Mouse (Mus musculus): ENCODE data around the gene Plcb1. TPM values are rescaled to one million over a fixed set of nuclear protein-coding genes. Genes with fewer than 3 reads are reported as not detected.

The Plcb1 gene
- total RNA-seq, 1 experiment from 2014 or later: 2.3 TPM

GRCm38 (mm10) chr2:134896196-134896595 is 110.3 kb downstream of the Plcb1 start:
- no peak for ATAC-seq (ENCODE audit: extremely low read depth, insufficient number of reproducible peaks, low FRiP score, poor library complexity, severe bottlenecking)

- ATAC-seq (ENCODE audit: extremely low read depth, insufficient number of reproducible peaks, low FRiP score, poor library complexity, severe bottlenecking): no peak
Measured at GRCm38 (mm10) chr2:134897083-134897482, 111.2 kb downstream of the Plcb1 start.

- ATAC-seq (ENCODE audit: extremely low read depth, insufficient number of reproducible peaks, low FRiP score, poor library complexity, severe bottlenecking): no peak
Measured at GRCm38 (mm10) chr2:134901521-134901920, 115.7 kb downstream of the Plcb1 start.

GRCm38 (mm10) chr2:134910882-134911281 is 125.0 kb downstream of the Plcb1 start:
- no peak for ATAC-seq (ENCODE audit: extremely low read depth, insufficient number of reproducible peaks, low FRiP score, poor library complexity, severe bottlenecking)

GRCm38 (mm10) chr2:134911360-134911759 is 125.5 kb downstream of the Plcb1 start:
- no peak for ATAC-seq (ENCODE audit: extremely low read depth, insufficient number of reproducible peaks, low FRiP score, poor library complexity, severe bottlenecking)

GRCm38 (mm10) chr2:134912616-134913015 is 126.7 kb downstream of the Plcb1 start:
- ATAC-seq (ENCODE audit: extremely low read depth, insufficient number of reproducible peaks, low FRiP score, poor library complexity, severe bottlenecking): no peak

- ATAC-seq (ENCODE audit: extremely low read depth, insufficient number of reproducible peaks, low FRiP score, poor library complexity, severe bottlenecking): no peak
Measured at GRCm38 (mm10) chr2:134913542-134913941, 127.7 kb downstream of the Plcb1 start.

GRCm38 (mm10) chr2:134914091-134914550 is 128.3 kb downstream of the Plcb1 start:
- ATAC-seq (ENCODE audit: extremely low read depth, insufficient number of reproducible peaks, low FRiP score, poor library complexity, severe bottlenecking): no peak

GRCm38 (mm10) chr2:134915035-134915434 is 129.2 kb downstream of the Plcb1 start:
- ATAC-seq (ENCODE audit: extremely low read depth, insufficient number of reproducible peaks, low FRiP score, poor library complexity, severe bottlenecking): no peak

- no peak for ATAC-seq (ENCODE audit: extremely low read depth, insufficient number of reproducible peaks, low FRiP score, poor library complexity, severe bottlenecking)
Measured at GRCm38 (mm10) chr2:134920611-134921280, 134.9 kb downstream of the Plcb1 start.

GRCm38 (mm10) chr2:134922636-134923375 is 136.9 kb downstream of the Plcb1 start:
- ATAC-seq (ENCODE audit: extremely low read depth, insufficient number of reproducible peaks, low FRiP score, poor library complexity, severe bottlenecking): no peak

GRCm38 (mm10) chr2:134924143-134924655 is 138.3 kb downstream of the Plcb1 start:
- no peak for ATAC-seq (ENCODE audit: extremely low read depth, insufficient number of reproducible peaks, low FRiP score, poor library complexity, severe bottlenecking)

GRCm38 (mm10) chr2:134926266-134926665 is 140.4 kb downstream of the Plcb1 start:
- no peak for ATAC-seq (ENCODE audit: extremely low read depth, insufficient number of reproducible peaks, low FRiP score, poor library complexity, severe bottlenecking)

- no peak for ATAC-seq (ENCODE audit: extremely low read depth, insufficient number of reproducible peaks, low FRiP score, poor library complexity, severe bottlenecking)
Measured at GRCm38 (mm10) chr2:134927072-134927471, 141.2 kb downstream of the Plcb1 start.

GRCm38 (mm10) chr2:134929452-134929851 is 143.6 kb downstream of the Plcb1 start:
- no peak for ATAC-seq (ENCODE audit: extremely low read depth, insufficient number of reproducible peaks, low FRiP score, poor library complexity, severe bottlenecking)

GRCm38 (mm10) chr2:134930961-134931360 is 145.1 kb downstream of the Plcb1 start:
- ATAC-seq (ENCODE audit: extremely low read depth, insufficient number of reproducible peaks, low FRiP score, poor library complexity, severe bottlenecking): no peak

GRCm38 (mm10) chr2:134931756-134932421 is 146.0 kb downstream of the Plcb1 start:
- ATAC-seq (ENCODE audit: extremely low read depth, insufficient number of reproducible peaks, low FRiP score, poor library complexity, severe bottlenecking): no peak

GRCm38 (mm10) chr2:134935469-134935868 is 149.6 kb downstream of the Plcb1 start:
- ATAC-seq (ENCODE audit: extremely low read depth, insufficient number of reproducible peaks, low FRiP score, poor library complexity, severe bottlenecking): no peak

GRCm38 (mm10) chr2:134935970-134936649 is 150.2 kb downstream of the Plcb1 start:
- no peak for ATAC-seq (ENCODE audit: extremely low read depth, insufficient number of reproducible peaks, low FRiP score, poor library complexity, severe bottlenecking)

All from neutrophil, adult 5-6 weeks (primary cell).